Mouse (Mus musculus): ENCODE measurements at regions not wholly inside any gene's neighbourhood (a gene's known extent, or its start where the extent isn't known, plus 50 kb on each side); places are given as distances from the start of the nearest gene placed in this dataset.
"Not testable (repeated sequence)": the region's sequence is repeated elsewhere in the genome, so short reads cannot be mapped to it uniquely, and the experiment has no call there.

- WGBS: 79% methylated on average over 18 of the region's 18 CpGs
- H3K4me1 ChIP-seq (ENCODE audit: control insufficient read depth, insufficient read depth, low read length): no peaks in the 10 kb centered on the region
- ATAC-seq (replicated peaks; ENCODE audit: extremely low read depth, insufficient read depth, low FRiP score): no peak
- H3K9me3 ChIP-seq (replicated peaks; ENCODE audit: control insufficient read depth, low read length): no peaks in the 10 kb centered on the region
- no peak overlapping the region for H3K4me2 ChIP-seq (ENCODE audit: low read depth, low read length)
- H3K36me3 ChIP-seq (ENCODE audit: control insufficient read depth, insufficient read depth): no peaks in the 10 kb centered on the region
- no peak overlapping the region for H3K27ac ChIP-seq (ENCODE audit: low read length)
- no peaks in the 10 kb centered on the region for H3K27me3 ChIP-seq (ENCODE audit: control insufficient read depth, insufficient read depth, low read length)
- no peak overlapping the region for H3K9ac ChIP-seq (ENCODE audit: low read length)
- no peak overlapping the region for H3K4me3 ChIP-seq (ENCODE audit: low read length)
These were observed 125.8 kb upstream of the Intu start for GRCm38 (mm10) chr3:40405095-40405948.

DNA sequence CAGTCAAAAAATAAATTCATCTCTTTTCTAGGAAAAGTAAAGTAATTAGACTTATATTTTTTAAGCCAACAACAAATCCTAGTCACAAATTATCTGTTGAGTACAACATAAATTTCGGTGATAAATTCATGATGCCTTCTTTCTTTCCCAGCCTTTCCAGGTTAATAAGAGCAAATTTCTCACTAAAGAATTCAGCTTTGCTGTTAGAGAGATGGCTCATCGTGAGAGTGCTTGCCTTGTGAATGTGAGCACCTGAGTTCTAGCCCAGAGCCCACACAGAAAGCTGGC lies 125.2 kb upstream of the Intu start:
- Histone ChIP-seq H3K27me3 (ENCODE audit: control insufficient read depth, insufficient read depth, low read length) (no peaks in the 10 kb centered on the region), H3K36me3 (ENCODE audit: control insufficient read depth, insufficient read depth) (no peaks in the 10 kb centered on the region), H3K4me2 (ENCODE audit: low read depth, low read length) (no peak overlapping the region), H3K9me3 (replicated peaks; ENCODE audit: control insufficient read depth, low read length) (no peaks in the 10 kb centered on the region), H3K4me1 (ENCODE audit: control insufficient read depth, insufficient read depth, low read length) (peaks cover 3% of the 10 kb centered on the region; the same call in 1 of the 2 replicates), H3K9ac (ENCODE audit: low read length) (no peak overlapping the region), H3K4me3 (ENCODE audit: low read length) (no peak overlapping the region), H3K27ac (ENCODE audit: low read length) (no peak overlapping the region)
- no peak for ATAC-seq (replicated peaks; ENCODE audit: extremely low read depth, insufficient read depth, low FRiP score)
- WGBS: 83% methylated on average over 2 of the region's 2 CpGs

DNA sequence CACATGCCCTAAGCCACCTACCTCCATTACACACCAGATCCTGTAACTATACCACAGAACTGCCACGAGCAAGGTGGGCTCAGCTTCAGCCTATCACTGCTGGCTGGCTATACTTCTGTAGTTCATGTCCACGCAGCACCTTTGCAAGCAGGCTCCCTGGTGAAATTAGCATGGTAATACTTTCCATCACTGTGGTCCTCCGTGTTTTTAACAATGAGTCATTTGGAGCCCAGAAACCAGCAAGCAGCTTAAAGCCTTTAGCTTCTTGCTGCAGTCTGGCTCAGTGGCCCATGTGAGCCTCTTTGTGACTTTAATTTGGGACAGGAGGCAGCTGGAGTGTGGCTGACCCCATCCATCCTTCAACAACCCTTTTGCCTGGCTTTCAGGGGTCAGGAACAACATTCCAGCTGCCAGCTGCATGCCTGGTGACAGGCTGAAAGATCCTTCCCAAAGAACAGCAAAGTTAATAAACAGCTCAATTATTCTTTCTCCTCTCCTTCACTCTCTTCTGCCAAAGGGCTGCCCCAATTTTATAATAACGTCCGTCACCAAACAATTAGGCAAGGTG lies 122.1 kb upstream of the Intu start:
- Histone ChIP-seq H3K4me2 (ENCODE audit: low read depth, low read length) (no peak overlapping the region), H3K27ac (ENCODE audit: low read length) (no peak overlapping the region), H3K27me3 (ENCODE audit: control insufficient read depth, insufficient read depth, low read length) (no peaks in the 10 kb centered on the region), H3K36me3 (ENCODE audit: control insufficient read depth, insufficient read depth) (no peaks in the 10 kb centered on the region), H3K4me3 (ENCODE audit: low read length) (no peak overlapping the region), H3K9ac (ENCODE audit: low read length) (no peak overlapping the region), H3K9me3 (replicated peaks; ENCODE audit: control insufficient read depth, low read length) (no peaks in the 10 kb centered on the region), H3K4me1 (ENCODE audit: control insufficient read depth, insufficient read depth, low read length) (peaks cover 3% of the 10 kb centered on the region; the same call in 1 of the 2 replicates)
- 52% methylated on average over 5 of the region's 5 CpGs for WGBS
- no peak for ATAC-seq (replicated peaks; ENCODE audit: extremely low read depth, insufficient read depth, low FRiP score)

DNA sequence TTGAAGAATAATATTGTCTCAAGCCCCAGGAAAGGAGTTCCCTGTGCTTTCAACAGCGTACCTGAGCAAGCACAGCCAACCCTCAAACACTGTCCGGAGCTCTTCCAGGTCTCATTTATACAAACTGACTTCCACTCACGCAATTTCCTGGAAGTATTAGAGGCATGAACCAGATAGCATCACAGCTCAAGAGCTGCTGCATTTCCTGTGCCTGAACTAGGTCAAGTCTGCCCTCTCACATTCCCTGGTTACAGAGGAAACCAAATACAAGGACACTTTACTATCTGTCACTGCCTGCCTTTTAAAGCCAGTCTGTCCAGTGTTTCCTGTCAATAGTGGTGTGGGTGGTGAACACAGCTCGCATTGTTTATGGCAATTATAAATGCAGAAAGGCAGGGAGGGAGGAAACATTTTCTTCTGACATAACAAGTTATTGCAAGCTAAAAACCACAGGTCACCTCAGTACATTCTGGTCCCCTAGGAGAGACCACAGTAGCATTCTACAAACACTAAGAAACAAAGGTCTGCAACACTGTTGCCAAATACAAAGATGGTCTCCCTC lies 120.3 kb upstream of the Intu start:
- H3K4me1 ChIP-seq (ENCODE audit: control insufficient read depth, insufficient read depth, low read length): peaks cover 3% of the 10 kb centered on the region; the same call in 1 of the 2 replicates
- H3K36me3 ChIP-seq (ENCODE audit: control insufficient read depth, insufficient read depth): no peaks in the 10 kb centered on the region
- no peak overlapping the region for H3K4me2 ChIP-seq (ENCODE audit: low read depth, low read length)
- 48% methylated on average over 4 of the region's 4 CpGs for WGBS
- no peak overlapping the region for H3K9ac ChIP-seq (ENCODE audit: low read length)
- no peaks in the 10 kb centered on the region for H3K27me3 ChIP-seq (ENCODE audit: control insufficient read depth, insufficient read depth, low read length)
- ATAC-seq (replicated peaks; ENCODE audit: extremely low read depth, insufficient read depth, low FRiP score): no peak
- no peak overlapping the region for H3K27ac ChIP-seq (ENCODE audit: low read length)
- H3K9me3 ChIP-seq (replicated peaks; ENCODE audit: control insufficient read depth, low read length): no peaks in the 10 kb centered on the region
- no peak overlapping the region for H3K4me3 ChIP-seq (ENCODE audit: low read length)

DNA sequence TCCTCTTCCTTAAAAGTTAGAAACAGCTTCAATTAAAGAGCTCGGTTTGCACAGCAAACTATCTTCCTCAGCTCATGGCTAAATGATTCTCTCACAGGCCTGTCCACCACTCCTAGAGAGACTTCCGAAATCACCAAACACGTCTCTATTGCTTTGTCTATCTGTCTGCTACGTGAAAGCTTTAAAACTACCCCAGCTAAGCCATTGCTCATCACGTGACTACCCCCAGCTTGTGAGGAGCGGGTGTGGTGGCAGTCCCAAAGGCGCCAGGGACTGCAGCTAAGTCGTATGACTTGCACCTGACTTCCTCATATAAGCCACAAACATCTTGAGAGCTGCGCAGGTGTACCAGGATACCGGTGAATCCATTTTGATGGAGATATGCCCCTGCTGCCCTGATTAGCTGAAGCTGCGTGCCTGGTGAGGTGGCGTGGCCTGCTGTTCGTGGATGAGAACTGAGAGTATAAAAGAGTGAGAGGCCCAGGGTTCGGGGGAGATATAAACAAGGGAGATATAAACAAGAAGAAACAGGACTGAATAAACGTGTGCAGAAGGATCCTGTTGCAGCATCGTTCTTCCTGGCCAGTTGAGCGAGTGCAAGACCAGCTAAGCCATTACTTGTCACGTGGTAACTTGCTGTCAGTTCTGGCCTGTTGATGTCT lies 105.8 kb upstream of the Intu start:
- 67% methylated on average over 15 of the region's 18 CpGs for whole genome bisulfite sequencing
- H3K9ac ChIP-seq (ENCODE audit: low read length); H3K4me2 ChIP-seq (ENCODE audit: low read depth, low read length); H3K27me3 ChIP-seq (ENCODE audit: control insufficient read depth, insufficient read depth, low read length); H3K9me3 ChIP-seq (replicated peaks; ENCODE audit: control insufficient read depth, low read length); ATAC-seq (replicated peaks; ENCODE audit: extremely low read depth, insufficient read depth, low FRiP score); H3K36me3 ChIP-seq (ENCODE audit: control insufficient read depth, insufficient read depth); H3K4me1 ChIP-seq (ENCODE audit: control insufficient read depth, insufficient read depth, low read length); H3K4me3 ChIP-seq (ENCODE audit: low read length): not testable (repeated sequence)
- peak overlapping the region; percentile 30; the same call in 1 of the 2 replicates for H3K27ac ChIP-seq (ENCODE audit: low read length)

GRCm38 (mm10) chr3:40426070-40426469 lies 105.0 kb upstream of the Intu start:
- 83% methylated on average over 4 of the region's 4 CpGs for WGBS
- Histone ChIP-seq H3K27me3 (ENCODE audit: control insufficient read depth, insufficient read depth, low read length) (no peaks in the 10 kb centered on the region), H3K4me3 (ENCODE audit: low read length) (no peak overlapping the region), H3K27ac (ENCODE audit: low read length) (no peak overlapping the region), H3K4me2 (ENCODE audit: low read depth, low read length) (no peak overlapping the region), H3K9me3 (replicated peaks; ENCODE audit: control insufficient read depth, low read length) (no peaks in the 10 kb centered on the region), H3K9ac (ENCODE audit: low read length) (no peak overlapping the region), H3K4me1 (ENCODE audit: control insufficient read depth, insufficient read depth, low read length) (peaks cover 10% of the 10 kb centered on the region), H3K36me3 (ENCODE audit: control insufficient read depth, insufficient read depth) (no peaks in the 10 kb centered on the region)
- no peak for ATAC-seq (replicated peaks; ENCODE audit: extremely low read depth, insufficient read depth, low FRiP score)

GRCm38 (mm10) chr3:40428021-40428420 lies 103.1 kb upstream of the Intu start:
- ATAC-seq (replicated peaks; ENCODE audit: extremely low read depth, insufficient read depth, low FRiP score): no peak
- no peaks in the 10 kb centered on the region for H3K36me3 ChIP-seq (ENCODE audit: control insufficient read depth, insufficient read depth)
- WGBS: 60% methylated on average over 5 of the region's 5 CpGs
- no peak overlapping the region for H3K4me2 ChIP-seq (ENCODE audit: low read depth, low read length)
- no peak overlapping the region for H3K27ac ChIP-seq (ENCODE audit: low read length)
- no peak overlapping the region for H3K4me3 ChIP-seq (ENCODE audit: low read length)
- H3K9me3 ChIP-seq (replicated peaks; ENCODE audit: control insufficient read depth, low read length): no peaks in the 10 kb centered on the region
- H3K27me3 ChIP-seq (ENCODE audit: control insufficient read depth, insufficient read depth, low read length): no peaks in the 10 kb centered on the region
- H3K9ac ChIP-seq (ENCODE audit: low read length): no peak overlapping the region
- H3K4me1 ChIP-seq (ENCODE audit: control insufficient read depth, insufficient read depth, low read length): peaks cover 10% of the 10 kb centered on the region

- no peaks in the 10 kb centered on the region for H3K9me3 ChIP-seq (replicated peaks; ENCODE audit: control insufficient read depth, low read length)
These were observed 92.8 kb upstream of the Intu start for GRCm38 (mm10) chr3:40438251-40438650.

More at GRCm38 (mm10) chr3:40438251-40438650, 92.8 kb upstream of the Intu start:
- H3K36me3 ChIP-seq (ENCODE audit: control insufficient read depth, insufficient read depth): no peaks in the 10 kb centered on the region
- no peaks in the 10 kb centered on the region for H3K27me3 ChIP-seq (ENCODE audit: control insufficient read depth, insufficient read depth, low read length)
- H3K9ac ChIP-seq (ENCODE audit: low read length): no peak overlapping the region
- no peak overlapping the region for H3K4me3 ChIP-seq (ENCODE audit: low read length)
- no peak overlapping the region for H3K27ac ChIP-seq (ENCODE audit: low read length)
- 87% methylated on average over 4 of the region's 4 CpGs for WGBS
- H3K4me1 ChIP-seq (ENCODE audit: control insufficient read depth, insufficient read depth, low read length): peaks cover 3% of the 10 kb centered on the region; the same call in 1 of the 2 replicates
- ATAC-seq (replicated peaks; ENCODE audit: extremely low read depth, insufficient read depth, low FRiP score): no peak
- H3K4me2 ChIP-seq (ENCODE audit: low read depth, low read length): no peak overlapping the region
